Mouse (Mus musculus): ENCODE measurements around the gene Tubg1. TPM values are rescaled to one million over a fixed set of nuclear protein-coding genes. Genes with fewer than 3 reads are reported as not detected.
"Not testable (repeated sequence)": the region's sequence is repeated elsewhere in the genome, so short reads cannot be mapped to it uniquely, and the experiment has no call there.

The Tubg1 gene
- polyA plus RNA-seq, 1 experiment from 2014 or later: 93.5 TPM

GRCm38 (mm10) chr11:101143338-101144225 is 23.8 kb downstream of the Tubg1 start:
- H3K36me3 ChIP-seq: no peaks in the 10 kb centered on the region
- no peak overlapping the region for H3K27ac ChIP-seq

GRCm38 (mm10) chr11:101146377-101146776 is 26.6 kb downstream of the Tubg1 start:
- no peak overlapping the region for H3K4me3 ChIP-seq
- peaks cover 12% of the 10 kb centered on the region; the same call in 1 of the 2 replicates for H3K4me1 ChIP-seq
- H3K27ac ChIP-seq: no peak overlapping the region
- 25% methylated on average over 10 of the region's 10 CpGs for WGBS
- no peak for ATAC-seq (ENCODE audit: low FRiP score, low read depth)
- no peaks in the 10 kb centered on the region for H3K9me3 ChIP-seq
- H3K36me3 ChIP-seq: no peaks in the 10 kb centered on the region
- no peak overlapping the region; the same call in 1 of the 2 replicates for H3K4me2 ChIP-seq (replicated peaks)
- no peak overlapping the region for H3K9ac ChIP-seq
- no peaks in the 10 kb centered on the region for H3K27me3 ChIP-seq (replicated peaks)

More at GRCm38 (mm10) chr11:101143338-101144225, 23.8 kb downstream of the Tubg1 start:
- 0 out of 2 replicates have a peak overlapping the region, but pooled peaks have one; percentile 18 for H3K9ac ChIP-seq
- no peaks in the 10 kb centered on the region for H3K9me3 ChIP-seq
- ATAC-seq (ENCODE audit: low FRiP score, low read depth): peak; percentile 66; the same call in 1 of the 2 replicates
- H3K4me3 ChIP-seq: 0 out of 2 replicates have a peak overlapping the region, but pooled peaks have one; percentile 17
- H3K27me3 ChIP-seq (replicated peaks): peaks cover 8% of the 10 kb centered on the region; the same call in 1 of the 2 replicates
- peak overlapping the region; percentile 57 for H3K4me2 ChIP-seq (replicated peaks)
- peaks cover 16% of the 10 kb centered on the region; the same call in 1 of the 2 replicates for H3K4me1 ChIP-seq
- WGBS: 23% methylated on average over 19 of the region's 19 CpGs

- H3K4me1 ChIP-seq: peaks cover 8% of the 10 kb centered on the region; the same call in 1 of the 2 replicates
- no peaks in the 10 kb centered on the region for H3K36me3 ChIP-seq
- H3K9ac ChIP-seq: no peak overlapping the region
- ATAC-seq (ENCODE audit: low FRiP score, low read depth): no peak
- H3K4me3 ChIP-seq: no peak overlapping the region
- no peaks in the 10 kb centered on the region for H3K9me3 ChIP-seq
- 0 out of 2 replicates have a peak overlapping the region, but pooled peaks have one; percentile 0 for H3K27ac ChIP-seq
- no peak overlapping the region for H3K4me2 ChIP-seq (replicated peaks)
- H3K27me3 ChIP-seq (replicated peaks): no peaks in the 10 kb centered on the region
- 68% methylated on average over 10 of the region's 10 CpGs for WGBS
Measured at GRCm38 (mm10) chr11:101148751-101149150, 29.0 kb downstream of the Tubg1 start.

- WGBS: 42% methylated on average over 9 of the region's 9 CpGs
- no peaks in the 10 kb centered on the region for H3K27me3 ChIP-seq (replicated peaks)
- H3K4me1 ChIP-seq: 0 out of 2 replicates have a peak, but pooled peaks cover 6% of the 10 kb centered on the region
- no peak overlapping the region for H3K4me3 ChIP-seq
- no peaks in the 10 kb centered on the region for H3K9me3 ChIP-seq
- no peaks in the 10 kb centered on the region for H3K36me3 ChIP-seq
- H3K4me2 ChIP-seq (replicated peaks): no peak overlapping the region
- 0 out of 2 replicates have a peak overlapping the region, but pooled peaks have one; percentile 0 for H3K27ac ChIP-seq
- H3K9ac ChIP-seq: no peak overlapping the region
- ATAC-seq (ENCODE audit: low FRiP score, low read depth): 0 out of 2 replicates have a peak, but pooled peaks have one; percentile 33
Measured at GRCm38 (mm10) chr11:101149178-101150105, 29.7 kb downstream of the Tubg1 start.

GRCm38 (mm10) chr11:101151063-101151462 is 31.3 kb downstream of the Tubg1 start:
- peaks cover 12% of the 10 kb centered on the region for H3K4me1 ChIP-seq
- no peak overlapping the region for H3K9ac ChIP-seq
- no peak overlapping the region for H3K27ac ChIP-seq
- 55% methylated on average over 2 of the region's 2 CpGs for WGBS
- H3K4me3 ChIP-seq: no peak overlapping the region
- H3K9me3 ChIP-seq: no peaks in the 10 kb centered on the region
- ATAC-seq (ENCODE audit: low FRiP score, low read depth): no peak
- no peaks in the 10 kb centered on the region for H3K36me3 ChIP-seq
- 0 out of 2 replicates have a peak, but pooled peaks cover 3% of the 10 kb centered on the region for H3K27me3 ChIP-seq (replicated peaks)
- H3K4me2 ChIP-seq (replicated peaks): no peak overlapping the region

- ATAC-seq (ENCODE audit: low FRiP score, low read depth): no peak
- no peaks in the 10 kb centered on the region for H3K9me3 ChIP-seq
- WGBS: 78% methylated on average over 1 of the region's 1 CpGs
Measured at GRCm38 (mm10) chr11:101152825-101153224, 33.1 kb downstream of the Tubg1 start.

GRCm38 (mm10) chr11:101154648-101155047 is 34.9 kb downstream of the Tubg1 start:
- no peak overlapping the region for H3K4me2 ChIP-seq (replicated peaks)
- no peak overlapping the region for H3K9ac ChIP-seq
- no peak overlapping the region for H3K27ac ChIP-seq
- H3K27me3 ChIP-seq (replicated peaks): peaks cover 12% of the 10 kb centered on the region
- peaks cover 12% of the 10 kb centered on the region for H3K4me1 ChIP-seq
- ATAC-seq (ENCODE audit: low FRiP score, low read depth): no peak
- H3K4me3 ChIP-seq: no peak overlapping the region
- no peaks in the 10 kb centered on the region for H3K36me3 ChIP-seq
- no peaks in the 10 kb centered on the region for H3K9me3 ChIP-seq

More at GRCm38 (mm10) chr11:101152825-101153224, 33.1 kb downstream of the Tubg1 start:
- Histone ChIP-seq H3K4me1 (peaks cover 18% of the 10 kb centered on the region), H3K27me3 (replicated peaks) (peaks cover 7% of the 10 kb centered on the region), H3K9ac (no peak overlapping the region), H3K27ac (no peak overlapping the region), H3K4me3 (no peak overlapping the region), H3K4me2 (replicated peaks) (no peak overlapping the region), H3K36me3 (no peaks in the 10 kb centered on the region)

- no peak overlapping the region for H3K27ac ChIP-seq
- no peak overlapping the region for H3K4me2 ChIP-seq (replicated peaks)
Measured at GRCm38 (mm10) chr11:101155151-101155550, 35.4 kb downstream of the Tubg1 start.

GRCm38 (mm10) chr11:101155728-101156371 is 36.1 kb downstream of the Tubg1 start, which contains the start of gene Tubg2:
Gene Tubg2, plus strand, starts transcription at chr11:101155907.
- H3K27me3 ChIP-seq (replicated peaks): peaks cover 13% of the 10 kb centered on the region

More at GRCm38 (mm10) chr11:101155151-101155550, 35.4 kb downstream of the Tubg1 start:
- Histone ChIP-seq H3K36me3 (no peaks in the 10 kb centered on the region), H3K27me3 (replicated peaks) (peaks cover 12% of the 10 kb centered on the region), H3K9ac (no peak overlapping the region), H3K9me3 (no peaks in the 10 kb centered on the region), H3K4me1 (peaks cover 12% of the 10 kb centered on the region), H3K4me3 (no peak overlapping the region)
- ATAC-seq (ENCODE audit: low FRiP score, low read depth): no peak
- WGBS: 68% methylated on average over 6 of the region's 6 CpGs

GRCm38 (mm10) chr11:101160151-101160550 is 40.4 kb downstream of the Tubg1 start:
- Histone ChIP-seq H3K36me3 (peaks cover 21% of the 10 kb centered on the region), H3K27me3 (replicated peaks) (peaks cover 51% of the 10 kb centered on the region), H3K4me1 (peaks cover 24% of the 10 kb centered on the region)
- H3K9me3 ChIP-seq; H3K4me2 ChIP-seq (replicated peaks); H3K9ac ChIP-seq; ATAC-seq (ENCODE audit: low FRiP score, low read depth); H3K4me3 ChIP-seq; H3K27ac ChIP-seq: not testable (repeated sequence)
- 72% methylated on average over 9 of the region's 10 CpGs for WGBS

More at GRCm38 (mm10) chr11:101155728-101156371, 36.1 kb downstream of the Tubg1 start, which contains the start of gene Tubg2:
- Histone ChIP-seq H3K4me3 (peak within 1 kb of the TSS; percentile 35), H3K4me1 (peaks cover 12% of the 10 kb centered on the region), H3K9me3 (no peaks in the 10 kb centered on the region), H3K9ac (peak within 1 kb of the TSS; percentile 61), H3K36me3 (no peaks in the 10 kb centered on the region), H3K27ac (peak within 1 kb of the TSS; percentile 70), H3K4me2 (replicated peaks) (peak within 1 kb of the TSS; percentile 69)
- ATAC-seq (ENCODE audit: low FRiP score, low read depth): peak; percentile 66; the same call in 1 of the 2 replicates
- WGBS: 2% methylated on average over 36 of the region's 36 CpGs

- not testable (repeated sequence) for H3K27ac ChIP-seq; H3K4me2 ChIP-seq (replicated peaks); H3K9ac ChIP-seq; H3K9me3 ChIP-seq; ATAC-seq (ENCODE audit: low FRiP score, low read depth); H3K4me3 ChIP-seq
- WGBS: 74% methylated on average over 8 of the region's 8 CpGs
- Histone ChIP-seq H3K36me3 (peaks cover 21% of the 10 kb centered on the region), H3K4me1 (peaks cover 19% of the 10 kb centered on the region), H3K27me3 (replicated peaks) (peaks cover 60% of the 10 kb centered on the region)
Measured at GRCm38 (mm10) chr11:101160981-101161505, 41.3 kb downstream of the Tubg1 start.
